Mouse (Mus musculus): ENCODE measurements around the gene Ola1. TPM values are rescaled to one million over a fixed set of nuclear protein-coding genes. Genes with fewer than 3 reads are reported as not detected.

Ola1 gene
- polyA plus RNA-seq, 1 experiment = 1.5 TPM

- Histone ChIP-seq H3K27ac (ENCODE audit: insufficient read depth, low read depth, low read length) (no peak overlapping the region), H3K27me3 (ENCODE audit: control insufficient read depth, insufficient read depth, low read length) (no peaks in the 10 kb centered on the region), H3K4me3 (ENCODE audit: low read depth, low read length) (peak overlapping the region; percentile 92), H3K4me1 (ENCODE audit: control insufficient read depth, insufficient read depth, insufficient read length, low read length) (peaks cover 7% of the 10 kb centered on the region), H3K36me3 (ENCODE audit: control insufficient read depth, insufficient read depth, low read length) (peaks cover 8% of the 10 kb centered on the region)
- TF ChIP-seq CTCF (IDR thresholded peaks at IDR 0.05; ENCODE audit: extremely low read depth, insufficient read length, insufficient replicate concordance, low read depth, low read length) (no peak), POLR2A (IDR thresholded peaks at IDR 0.05; ENCODE audit: low read depth, low read length) (no peak)
- WGBS = 17% methylated on average over 7 of the region's 7 CpGs
Measured at GRCm38 (mm10) chr2:73213539-73213870, 5.2 kb downstream of the Ola1 start.

GRCm38 (mm10) chr2:73204328-73204727 lies 14.4 kb downstream of the Ola1 start:
- WGBS = 82% methylated on average over 6 of the region's 6 CpGs
- H3K4me1 ChIP-seq (ENCODE audit: control insufficient read depth, insufficient read depth, insufficient read length, low read length) = no peaks in the 10 kb centered on the region
- TF ChIP-seq CTCF (IDR thresholded peaks at IDR 0.05; ENCODE audit: extremely low read depth, insufficient read length, insufficient replicate concordance, low read depth, low read length) (no peak), POLR2A (IDR thresholded peaks at IDR 0.05; ENCODE audit: low read depth, low read length) (no peak)
- H3K36me3 ChIP-seq (ENCODE audit: control insufficient read depth, insufficient read depth, low read length) = peaks cover 8% of the 10 kb centered on the region
- no peak overlapping the region for H3K4me3 ChIP-seq (ENCODE audit: low read depth, low read length)
- no peaks in the 10 kb centered on the region for H3K27me3 ChIP-seq (ENCODE audit: control insufficient read depth, insufficient read depth, low read length)
- H3K27ac ChIP-seq (ENCODE audit: insufficient read depth, low read depth, low read length) = no peak overlapping the region

GRCm38 (mm10) chr2:73188488-73188887 lies 30.2 kb downstream of the Ola1 start:
- WGBS = 90% methylated on average over 2 of the region's 2 CpGs
- Histone ChIP-seq H3K4me1 (ENCODE audit: control insufficient read depth, insufficient read depth, insufficient read length, low read length) (no peaks in the 10 kb centered on the region), H3K4me3 (ENCODE audit: low read depth, low read length) (no peak overlapping the region), H3K27ac (ENCODE audit: insufficient read depth, low read depth, low read length) (no peak overlapping the region), H3K27me3 (ENCODE audit: control insufficient read depth, insufficient read depth, low read length) (no peaks in the 10 kb centered on the region), H3K36me3 (ENCODE audit: control insufficient read depth, insufficient read depth, low read length) (no peaks in the 10 kb centered on the region; the same call in 1 of the 2 replicates)
- TF ChIP-seq POLR2A (IDR thresholded peaks at IDR 0.05; ENCODE audit: low read depth, low read length) = no peak
- TF ChIP-seq CTCF (IDR thresholded peaks at IDR 0.05; ENCODE audit: extremely low read depth, insufficient read length, insufficient replicate concordance, low read depth, low read length) = no peak

GRCm38 (mm10) chr2:73185185-73185584 lies 33.5 kb downstream of the Ola1 start:
- Histone ChIP-seq H3K27me3 (ENCODE audit: control insufficient read depth, insufficient read depth, low read length) (no peaks in the 10 kb centered on the region), H3K4me1 (ENCODE audit: control insufficient read depth, insufficient read depth, insufficient read length, low read length) (no peaks in the 10 kb centered on the region), H3K36me3 (ENCODE audit: control insufficient read depth, insufficient read depth, low read length) (no peaks in the 10 kb centered on the region), H3K27ac (ENCODE audit: insufficient read depth, low read depth, low read length) (no peak overlapping the region), H3K4me3 (ENCODE audit: low read depth, low read length) (no peak overlapping the region)
- WGBS = 68% methylated on average over 3 of the region's 3 CpGs
- TF ChIP-seq POLR2A (IDR thresholded peaks at IDR 0.05; ENCODE audit: low read depth, low read length) (no peak), CTCF (IDR thresholded peaks at IDR 0.05; ENCODE audit: extremely low read depth, insufficient read length, insufficient replicate concordance, low read depth, low read length) (no peak)

- Histone ChIP-seq H3K36me3 (ENCODE audit: control insufficient read depth, insufficient read depth, low read length) (0 out of 2 replicates have a peak, but pooled peaks cover 2% of the 10 kb centered on the region), H3K27ac (ENCODE audit: insufficient read depth, low read depth, low read length) (no peak overlapping the region), H3K27me3 (ENCODE audit: control insufficient read depth, insufficient read depth, low read length) (no peaks in the 10 kb centered on the region), H3K4me1 (ENCODE audit: control insufficient read depth, insufficient read depth, insufficient read length, low read length) (no peaks in the 10 kb centered on the region), H3K4me3 (ENCODE audit: low read depth, low read length) (no peak overlapping the region)
- WGBS = 93% methylated on average over 5 of the region's 5 CpGs
- no peak for TF ChIP-seq POLR2A (IDR thresholded peaks at IDR 0.05; ENCODE audit: low read depth, low read length)
- no peak for TF ChIP-seq CTCF (IDR thresholded peaks at IDR 0.05; ENCODE audit: extremely low read depth, insufficient read length, insufficient replicate concordance, low read depth, low read length)
Measured at GRCm38 (mm10) chr2:73169496-73169895, 49.2 kb downstream of the Ola1 start.

- no peak overlapping the region for H3K4me3 ChIP-seq (ENCODE audit: low read depth, low read length)
- no peaks in the 10 kb centered on the region for H3K27me3 ChIP-seq (ENCODE audit: control insufficient read depth, insufficient read depth, low read length)
- TF ChIP-seq CTCF (IDR thresholded peaks at IDR 0.05; ENCODE audit: extremely low read depth, insufficient read length, insufficient replicate concordance, low read depth, low read length) (no peak), POLR2A (IDR thresholded peaks at IDR 0.05; ENCODE audit: low read depth, low read length) (no peak)
- H3K36me3 ChIP-seq (ENCODE audit: control insufficient read depth, insufficient read depth, low read length) = 0 out of 2 replicates have a peak, but pooled peaks cover 2% of the 10 kb centered on the region
- no peaks in the 10 kb centered on the region for H3K4me1 ChIP-seq (ENCODE audit: control insufficient read depth, insufficient read depth, insufficient read length, low read length)
- H3K27ac ChIP-seq (ENCODE audit: insufficient read depth, low read depth, low read length) = no peak overlapping the region
Measured at GRCm38 (mm10) chr2:73167126-73167525, 51.6 kb downstream of the Ola1 start.

GRCm38 (mm10) chr2:73164666-73165065 lies 54.1 kb downstream of the Ola1 start:
- no peaks in the 10 kb centered on the region for H3K4me1 ChIP-seq (ENCODE audit: control insufficient read depth, insufficient read depth, insufficient read length, low read length)
- TF ChIP-seq CTCF (IDR thresholded peaks at IDR 0.05; ENCODE audit: extremely low read depth, insufficient read length, insufficient replicate concordance, low read depth, low read length) = no peak
- TF ChIP-seq POLR2A (IDR thresholded peaks at IDR 0.05; ENCODE audit: low read depth, low read length) = no peak
- no peak overlapping the region for H3K4me3 ChIP-seq (ENCODE audit: low read depth, low read length)
- no peaks in the 10 kb centered on the region for H3K36me3 ChIP-seq (ENCODE audit: control insufficient read depth, insufficient read depth, low read length)
- H3K27ac ChIP-seq (ENCODE audit: insufficient read depth, low read depth, low read length) = no peak overlapping the region
- no peaks in the 10 kb centered on the region for H3K27me3 ChIP-seq (ENCODE audit: control insufficient read depth, insufficient read depth, low read length)
- whole genome bisulfite sequencing = 69% methylated on average over 1 of the region's 1 CpGs

- H3K27me3 ChIP-seq (ENCODE audit: control insufficient read depth, insufficient read depth, low read length) = no peaks in the 10 kb centered on the region
- H3K4me1 ChIP-seq (ENCODE audit: control insufficient read depth, insufficient read depth, insufficient read length, low read length) = peaks cover 3% of the 10 kb centered on the region; the same call in 1 of the 2 replicates
- H3K4me3 ChIP-seq (ENCODE audit: low read depth, low read length) = no peak overlapping the region
- WGBS = 79% methylated on average over 2 of the region's 2 CpGs
- no peak for TF ChIP-seq CTCF (IDR thresholded peaks at IDR 0.05; ENCODE audit: extremely low read depth, insufficient read length, insufficient replicate concordance, low read depth, low read length)
- TF ChIP-seq POLR2A (IDR thresholded peaks at IDR 0.05; ENCODE audit: low read depth, low read length) = no peak
- peaks cover 8% of the 10 kb centered on the region for H3K36me3 ChIP-seq (ENCODE audit: control insufficient read depth, insufficient read depth, low read length)
- no peak overlapping the region for H3K27ac ChIP-seq (ENCODE audit: insufficient read depth, low read depth, low read length)
Measured at GRCm38 (mm10) chr2:73160772-73161171, 58.0 kb downstream of the Ola1 start.

All from small intestine, adult 2 months (tissue).